Mouse (Mus musculus): ENCODE measurements at regions not wholly inside any gene's neighbourhood (a gene's known extent, or its start where the extent isn't known, plus 50 kb on each side); places are given as distances from the start of the nearest gene placed in this dataset.
A peak's percentile ranks its signal among the peaks of the same experiment; 100 is the strongest.

DNA sequence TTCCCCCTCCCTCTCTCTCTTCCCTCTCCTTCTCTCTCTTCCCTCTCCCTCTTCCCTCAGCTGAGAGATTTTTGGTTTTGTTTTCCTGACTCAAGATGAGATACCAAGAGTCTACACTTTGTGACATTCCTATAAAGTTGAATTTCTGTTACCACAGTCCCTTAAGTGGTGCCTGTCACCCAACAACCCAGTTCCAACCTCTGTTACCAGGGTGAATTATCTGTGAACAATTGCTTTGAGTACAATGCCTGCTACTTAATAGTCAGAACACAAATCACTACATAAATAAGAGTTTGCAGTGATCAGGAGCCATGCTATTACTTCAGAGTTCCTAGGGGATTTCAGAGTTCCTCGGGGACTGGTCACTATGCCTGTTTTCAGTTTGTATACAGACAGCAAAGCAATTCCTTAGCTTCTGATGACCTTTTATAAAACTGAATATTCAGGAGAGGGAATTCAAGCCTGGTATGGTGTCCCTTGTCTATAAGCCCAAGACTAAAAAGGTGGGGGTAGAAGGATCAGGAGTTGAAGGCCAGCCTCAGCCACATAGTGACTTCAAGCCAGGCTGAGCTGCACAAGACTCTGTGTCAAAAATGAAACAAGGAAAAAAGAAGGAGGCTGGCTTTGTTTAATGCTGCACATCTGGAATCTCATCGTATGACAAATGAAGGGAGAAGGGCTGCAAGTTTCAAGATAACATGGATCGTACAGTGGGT, 99.2 kb upstream of the F13a1 start:
- no peak for DNase-seq (ENCODE audit: low spot score)

- DNase-seq (ENCODE audit: low spot score) = no peak
Measured at GRCm38 (mm10) chr13:37148627-37149026, 98.6 kb upstream of the F13a1 start.

- DNase-seq (ENCODE audit: low spot score) = no peak
Measured at GRCm38 (mm10) chr13:37147790-37148189, 97.7 kb upstream of the F13a1 start.

GRCm38 (mm10) chr13:37142812-37143211, 92.8 kb upstream of the F13a1 start:
- DNase-seq (ENCODE audit: low spot score) = no peak

DNA sequence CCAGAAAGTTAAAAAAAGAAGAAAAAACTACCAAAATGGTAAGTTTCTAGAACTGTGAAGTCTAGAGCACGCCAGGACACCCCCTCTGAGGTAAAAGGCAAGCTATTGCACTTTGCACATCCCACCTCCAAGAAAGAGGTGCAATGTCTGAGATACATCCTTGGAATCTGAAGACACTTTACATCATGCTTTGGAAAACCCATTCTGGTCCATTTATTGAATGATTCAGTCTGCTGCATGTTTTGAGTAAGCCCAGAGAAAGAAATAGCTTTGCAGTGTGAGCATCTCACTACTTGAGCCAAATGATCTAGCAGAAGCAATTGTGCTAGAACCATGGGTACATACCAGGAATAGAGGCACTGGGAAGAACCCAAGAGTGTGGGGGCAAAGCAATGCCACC, 85.1 kb upstream of the F13a1 start:
- no peak for DNase-seq (ENCODE audit: low spot score)

- DNase-seq (ENCODE audit: low spot score) = no peak
Measured at GRCm38 (mm10) chr13:37134518-37134917, 84.5 kb upstream of the F13a1 start.

- no peak for DNase-seq (ENCODE audit: low spot score)
Measured at GRCm38 (mm10) chr13:37130637-37131036, 80.6 kb upstream of the F13a1 start.

- DNase-seq (ENCODE audit: low spot score) = no peak
Measured at GRCm38 (mm10) chr13:37121602-37122001, 71.6 kb upstream of the F13a1 start.

- DNase-seq (ENCODE audit: low spot score) = no peak
Measured at GRCm38 (mm10) chr13:37120219-37120618, 70.2 kb upstream of the F13a1 start.

GRCm38 (mm10) chr13:37114324-37114723, 64.3 kb upstream of the F13a1 start:
- DNase-seq (ENCODE audit: low spot score) = no peak

DNA sequence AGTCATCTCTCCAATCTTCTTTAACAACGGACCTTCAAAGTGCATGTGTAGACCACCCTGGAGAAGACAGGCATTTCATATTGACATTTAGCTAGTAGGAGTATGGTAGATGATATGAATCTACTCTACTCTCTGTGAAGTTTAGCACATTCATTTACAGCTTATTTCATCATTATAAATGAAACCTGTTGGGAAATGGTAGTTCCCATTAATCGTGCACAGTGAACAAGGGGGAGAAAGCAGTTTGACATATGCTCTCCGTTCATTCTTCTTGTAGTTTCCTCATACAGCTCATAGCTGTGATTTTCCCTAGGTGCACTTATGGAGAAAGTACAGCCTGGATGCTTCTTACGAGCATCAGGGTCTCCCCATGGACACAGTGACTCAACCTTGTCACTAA, 61.7 kb upstream of the F13a1 start:
- no peak for DNase-seq (ENCODE audit: low spot score)

- no peak for DNase-seq (ENCODE audit: low spot score)
Measured at GRCm38 (mm10) chr13:37107721-37108120, 57.7 kb upstream of the F13a1 start.

- no peak for DNase-seq (ENCODE audit: low spot score)
Measured at GRCm38 (mm10) chr13:37106009-37106408, 56.0 kb upstream of the F13a1 start.

DNA sequence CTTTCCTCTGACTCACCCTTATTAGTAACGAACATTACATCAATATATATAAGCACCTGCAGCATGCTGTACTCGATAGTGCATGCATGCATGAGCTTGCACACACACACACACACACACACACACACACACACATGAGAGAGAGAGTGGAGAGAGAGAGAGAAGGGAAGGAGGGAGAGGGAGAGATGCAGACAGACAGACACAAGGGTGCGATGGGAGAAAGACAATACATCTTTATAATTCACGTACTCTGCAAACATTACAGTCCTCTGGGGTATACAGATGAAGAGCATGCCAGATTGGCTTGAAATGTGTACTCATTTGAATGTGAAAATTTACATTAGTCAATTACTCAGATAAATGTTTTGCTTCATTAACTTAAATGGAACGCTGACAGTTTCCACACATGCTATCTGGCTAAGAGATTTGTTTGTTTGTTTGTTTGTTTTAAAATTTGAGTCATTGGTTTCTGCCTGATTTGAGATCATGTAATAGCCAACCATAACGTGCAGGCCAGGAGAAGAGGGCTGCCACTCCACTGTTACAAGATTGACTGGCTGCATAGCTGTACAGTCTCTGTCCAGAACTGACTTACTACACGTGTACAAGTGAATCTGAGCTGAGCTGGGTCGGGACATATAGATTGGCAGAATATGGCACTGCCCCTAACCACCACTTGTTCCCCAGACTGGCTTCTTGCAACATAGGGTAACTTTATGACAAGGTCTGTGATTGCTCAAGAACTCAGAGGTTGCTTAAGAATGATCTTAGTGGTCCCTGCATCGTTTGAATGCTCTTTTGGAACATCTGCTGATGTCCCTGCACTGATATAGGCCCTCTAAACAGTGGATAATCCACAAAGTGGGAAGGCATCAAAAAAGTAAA, 54.6 kb upstream of the F13a1 start:
- DNase-seq (ENCODE audit: low spot score) = no peak

DNA sequence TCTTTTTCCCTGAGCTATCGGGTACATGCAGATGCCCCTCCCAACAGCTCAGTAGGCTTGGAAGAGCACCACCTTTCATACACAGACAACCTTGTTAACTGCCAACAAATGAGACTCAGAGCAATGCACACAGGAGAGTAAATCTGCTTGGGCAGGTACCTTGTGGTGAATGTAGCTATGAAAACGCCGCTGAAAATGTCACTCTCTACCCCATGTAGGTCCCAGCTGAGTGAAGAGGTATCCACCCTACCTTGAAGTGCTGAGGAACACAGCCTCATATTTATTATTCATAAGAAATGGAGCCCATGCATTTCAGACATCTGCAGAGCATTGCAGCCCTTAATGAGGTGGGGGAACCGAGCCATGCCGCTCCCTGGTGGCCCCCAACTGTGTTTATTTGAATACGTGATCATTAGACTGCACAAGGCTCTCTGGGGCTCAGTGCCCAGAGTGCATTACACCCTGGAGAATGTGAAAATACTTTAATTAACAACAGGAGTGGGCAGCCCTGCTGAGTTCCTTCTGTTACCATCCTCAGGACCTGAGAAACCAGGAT, 53.8 kb upstream of the F13a1 start:
- peak; percentile 58 for DNase-seq (ENCODE audit: low spot score)

DNA sequence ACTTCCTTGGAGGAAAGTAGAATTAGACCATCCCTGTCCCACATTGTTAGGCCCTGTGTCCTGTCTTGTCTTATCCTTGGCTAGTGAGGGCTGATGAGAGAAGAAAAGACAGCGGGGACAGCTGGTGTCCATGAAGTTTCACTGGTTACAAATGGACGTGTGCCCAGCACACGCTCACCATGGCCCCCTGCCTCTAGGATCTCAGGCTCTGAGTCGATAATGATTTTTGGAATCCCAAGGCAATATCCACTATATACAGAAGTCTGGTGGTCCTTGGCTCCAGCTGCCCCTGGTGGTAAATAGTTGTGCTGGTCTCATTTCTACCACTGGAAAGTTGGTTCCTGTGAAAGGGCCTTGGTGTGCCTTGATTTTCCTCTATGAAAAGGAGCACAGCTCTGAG, 51.7 kb upstream of the F13a1 start:
- no peak for DNase-seq (ENCODE audit: low spot score)
